Mouse (Mus musculus): ENCODE data around the gene Eri3. TPM values are rescaled to one million over a fixed set of nuclear protein-coding genes. Genes with fewer than 3 reads are reported as not detected.

The Eri3 gene
- polyA plus RNA-seq, 1 experiment from 2014 or later: 102 TPM

- 78% methylated on average over 7 of the region's 7 CpGs for WGBS (ENCODE audit: insufficient replicate concordance)
- Histone ChIP-seq H3K9me3 (replicated peaks; ENCODE audit: control insufficient read depth, low read length) (no peaks in the 10 kb centered on the region), H3K36me3 (ENCODE audit: control insufficient read depth, insufficient read depth, low read length) (no peaks in the 10 kb centered on the region), H3K4me1 (ENCODE audit: control insufficient read depth, insufficient read depth, low read length) (no peaks in the 10 kb centered on the region), H3K27ac (ENCODE audit: low read depth, low read length) (no peak overlapping the region), H3K9ac (ENCODE audit: low read depth, low read length) (no peak overlapping the region), H3K4me3 (ENCODE audit: low read depth, low read length) (no peak overlapping the region), H3K4me2 (no peak overlapping the region), H3K27me3 (ENCODE audit: control insufficient read depth, insufficient read depth, low read length) (no peaks in the 10 kb centered on the region)
- ATAC-seq (replicated peaks; ENCODE audit: insufficient number of reproducible peaks, low FRiP score, low TSS enrichment): no peak
These were observed 13.2 kb upstream of the Eri3 start for GRCm38 (mm10) chr4:117537002-117537401.

GRCm38 (mm10) chr4:117539329-117539980 is 10.7 kb upstream of the Eri3 start:
- no peak overlapping the region for H3K9ac ChIP-seq (ENCODE audit: low read depth, low read length)
- no peak overlapping the region for H3K27ac ChIP-seq (ENCODE audit: low read depth, low read length)
- H3K27me3 ChIP-seq (ENCODE audit: control insufficient read depth, insufficient read depth, low read length): no peaks in the 10 kb centered on the region
- H3K4me2 ChIP-seq: no peak overlapping the region
- H3K9me3 ChIP-seq (replicated peaks; ENCODE audit: control insufficient read depth, low read length): no peaks in the 10 kb centered on the region
- no peaks in the 10 kb centered on the region for H3K36me3 ChIP-seq (ENCODE audit: control insufficient read depth, insufficient read depth, low read length)
- no peaks in the 10 kb centered on the region for H3K4me1 ChIP-seq (ENCODE audit: control insufficient read depth, insufficient read depth, low read length)
- no peak for ATAC-seq (replicated peaks; ENCODE audit: insufficient number of reproducible peaks, low FRiP score, low TSS enrichment)
- WGBS (ENCODE audit: insufficient replicate concordance): 75% methylated on average over 8 of the region's 8 CpGs
- no peak overlapping the region for H3K4me3 ChIP-seq (ENCODE audit: low read depth, low read length)

GRCm38 (mm10) chr4:117540571-117540970 is 9.6 kb upstream of the Eri3 start:
- H3K9ac ChIP-seq (ENCODE audit: low read depth, low read length): no peak overlapping the region
- no peaks in the 10 kb centered on the region for H3K27me3 ChIP-seq (ENCODE audit: control insufficient read depth, insufficient read depth, low read length)
- no peak overlapping the region for H3K4me3 ChIP-seq (ENCODE audit: low read depth, low read length)
- H3K36me3 ChIP-seq (ENCODE audit: control insufficient read depth, insufficient read depth, low read length): no peaks in the 10 kb centered on the region
- 76% methylated on average over 5 of the region's 5 CpGs for WGBS (ENCODE audit: insufficient replicate concordance)
- no peaks in the 10 kb centered on the region for H3K4me1 ChIP-seq (ENCODE audit: control insufficient read depth, insufficient read depth, low read length)
- ATAC-seq (replicated peaks; ENCODE audit: insufficient number of reproducible peaks, low FRiP score, low TSS enrichment): no peak
- no peaks in the 10 kb centered on the region for H3K9me3 ChIP-seq (replicated peaks; ENCODE audit: control insufficient read depth, low read length)
- no peak overlapping the region for H3K27ac ChIP-seq (ENCODE audit: low read depth, low read length)
- H3K4me2 ChIP-seq: no peak overlapping the region

GRCm38 (mm10) chr4:117545448-117545847 is 4.7 kb upstream of the Eri3 start:
- H3K27me3 ChIP-seq (ENCODE audit: control insufficient read depth, insufficient read depth, low read length): no peaks in the 10 kb centered on the region
- H3K9me3 ChIP-seq (replicated peaks; ENCODE audit: control insufficient read depth, low read length): no peaks in the 10 kb centered on the region
- WGBS (ENCODE audit: insufficient replicate concordance): 82% methylated on average over 3 of the region's 3 CpGs

GRCm38 (mm10) chr4:117546616-117547015 is 3.5 kb upstream of the Eri3 start:
- Histone ChIP-seq H3K9me3 (replicated peaks; ENCODE audit: control insufficient read depth, low read length) (no peaks in the 10 kb centered on the region), H3K36me3 (ENCODE audit: control insufficient read depth, insufficient read depth, low read length) (no peaks in the 10 kb centered on the region), H3K4me2 (no peak overlapping the region), H3K9ac (ENCODE audit: low read depth, low read length) (no peak overlapping the region), H3K4me1 (ENCODE audit: control insufficient read depth, insufficient read depth, low read length) (peaks cover 10% of the 10 kb centered on the region), H3K27me3 (ENCODE audit: control insufficient read depth, insufficient read depth, low read length) (no peaks in the 10 kb centered on the region), H3K27ac (ENCODE audit: low read depth, low read length) (no peak overlapping the region), H3K4me3 (ENCODE audit: low read depth, low read length) (no peak overlapping the region)
- ATAC-seq (replicated peaks; ENCODE audit: insufficient number of reproducible peaks, low FRiP score, low TSS enrichment): no peak
- 75% methylated on average over 6 of the region's 6 CpGs for WGBS (ENCODE audit: insufficient replicate concordance)

More at GRCm38 (mm10) chr4:117545448-117545847, 4.7 kb upstream of the Eri3 start:
- no peak overlapping the region for H3K27ac ChIP-seq (ENCODE audit: low read depth, low read length)
- H3K4me3 ChIP-seq (ENCODE audit: low read depth, low read length): no peak overlapping the region
- H3K4me1 ChIP-seq (ENCODE audit: control insufficient read depth, insufficient read depth, low read length): no peaks in the 10 kb centered on the region
- no peak overlapping the region for H3K4me2 ChIP-seq
- no peak for ATAC-seq (replicated peaks; ENCODE audit: insufficient number of reproducible peaks, low FRiP score, low TSS enrichment)
- no peaks in the 10 kb centered on the region for H3K36me3 ChIP-seq (ENCODE audit: control insufficient read depth, insufficient read depth, low read length)
- H3K9ac ChIP-seq (ENCODE audit: low read depth, low read length): no peak overlapping the region

- WGBS (ENCODE audit: insufficient replicate concordance): 43% methylated on average over 6 of the region's 6 CpGs
- H3K9ac ChIP-seq (ENCODE audit: low read depth, low read length): no peak overlapping the region
- H3K4me3 ChIP-seq (ENCODE audit: low read depth, low read length): no peak overlapping the region
These were observed 589 bp upstream of the Eri3 start for GRCm38 (mm10) chr4:117549576-117549975.

GRCm38 (mm10) chr4:117551144-117552000 is 1.2 kb downstream of the Eri3 start:
- Histone ChIP-seq H3K4me2 (peak overlapping the region; percentile 90), H3K4me1 (ENCODE audit: control insufficient read depth, insufficient read depth, low read length) (peaks cover 14% of the 10 kb centered on the region), H3K9me3 (replicated peaks; ENCODE audit: control insufficient read depth, low read length) (no peaks in the 10 kb centered on the region), H3K27me3 (ENCODE audit: control insufficient read depth, insufficient read depth, low read length) (no peaks in the 10 kb centered on the region), H3K27ac (ENCODE audit: low read depth, low read length) (no peak overlapping the region), H3K4me3 (ENCODE audit: low read depth, low read length) (peak overlapping the region; percentile 77), H3K9ac (ENCODE audit: low read depth, low read length) (peak overlapping the region; percentile 85), H3K36me3 (ENCODE audit: control insufficient read depth, insufficient read depth, low read length) (no peaks in the 10 kb centered on the region)
- ATAC-seq (replicated peaks; ENCODE audit: insufficient number of reproducible peaks, low FRiP score, low TSS enrichment): no peak
- 49% methylated on average over 8 of the region's 8 CpGs for WGBS (ENCODE audit: insufficient replicate concordance)

More at GRCm38 (mm10) chr4:117549576-117549975, 589 bp upstream of the Eri3 start:
- Histone ChIP-seq H3K27me3 (ENCODE audit: control insufficient read depth, insufficient read depth, low read length) (no peaks in the 10 kb centered on the region), H3K36me3 (ENCODE audit: control insufficient read depth, insufficient read depth, low read length) (no peaks in the 10 kb centered on the region), H3K9me3 (replicated peaks; ENCODE audit: control insufficient read depth, low read length) (no peaks in the 10 kb centered on the region), H3K27ac (ENCODE audit: low read depth, low read length) (no peak overlapping the region), H3K4me1 (ENCODE audit: control insufficient read depth, insufficient read depth, low read length) (peaks cover 11% of the 10 kb centered on the region), H3K4me2 (peak overlapping the region; percentile 38)
- no peak for ATAC-seq (replicated peaks; ENCODE audit: insufficient number of reproducible peaks, low FRiP score, low TSS enrichment)

GRCm38 (mm10) chr4:117555495-117555894 is 5.3 kb downstream of the Eri3 start:
- ATAC-seq (replicated peaks; ENCODE audit: insufficient number of reproducible peaks, low FRiP score, low TSS enrichment): no peak
- H3K4me1 ChIP-seq (ENCODE audit: control insufficient read depth, insufficient read depth, low read length): peaks cover 20% of the 10 kb centered on the region
- H3K9ac ChIP-seq (ENCODE audit: low read depth, low read length): no peak overlapping the region
- no peak overlapping the region for H3K4me3 ChIP-seq (ENCODE audit: low read depth, low read length)
- no peak overlapping the region for H3K27ac ChIP-seq (ENCODE audit: low read depth, low read length)
- no peaks in the 10 kb centered on the region for H3K36me3 ChIP-seq (ENCODE audit: control insufficient read depth, insufficient read depth, low read length)
- H3K4me2 ChIP-seq: no peak overlapping the region
- no peaks in the 10 kb centered on the region for H3K9me3 ChIP-seq (replicated peaks; ENCODE audit: control insufficient read depth, low read length)
- no peaks in the 10 kb centered on the region for H3K27me3 ChIP-seq (ENCODE audit: control insufficient read depth, insufficient read depth, low read length)
- 47% methylated on average over 2 of the region's 2 CpGs for WGBS (ENCODE audit: insufficient replicate concordance)

All from heart, embryonic 11.5 days (tissue).